Mouse (Mus musculus) forebrain, postnatal 0 days (tissue): ENCODE results near the gene Clhc1. TPM values are rescaled to one million over a fixed set of nuclear protein-coding genes. Genes with fewer than 3 reads are reported as not detected.

Experiments
- ATAC-seq: fragments of 200-750 bp; cut with Nextera tagmentation; 2 replicates; pipeline ENCODE4 v1.8.0; 2017; ENCODE audit warnings: mild to moderate bottlenecking, moderate library complexity
- DNase-seq: peaks from one replicate; pipeline ENCODE4 v3.0.0-alpha.2; 2015
- H3K27ac ChIP-seq: fragments of 300-500 bp; sonication (generic); 2 replicates; pipeline ENCODE4 v1.5.1; 2014; ENCODE audit warnings: low read depth, mild to moderate bottlenecking, antibody characterized with exemption, low read length, moderate library complexity, mixed read lengths
- H3K27me3 ChIP-seq: fragments of 300-500 bp; sonication (generic); 2 replicates; pipeline ENCODE4 v1.6.1; 2014; ENCODE audit warnings: mild to moderate bottlenecking, low read length, mixed read lengths; ENCODE audit not compliant: insufficient read depth
- H3K36me3 ChIP-seq: fragments of 300-500 bp; sonication (generic); 2 replicates; pipeline ENCODE4 v1.6.1; 2014; ENCODE audit warnings: mild to moderate bottlenecking, moderate library complexity; ENCODE audit not compliant: insufficient read depth
- H3K4me1 ChIP-seq: fragments of 300-500 bp; sonication (generic); 2 replicates; pipeline ENCODE4 v1.6.1; 2014; ENCODE audit warnings: antibody characterized with exemption; ENCODE audit not compliant: insufficient read depth
- H3K4me2 ChIP-seq: fragments of 300-500 bp; sonication (generic); 2 replicates; pipeline ENCODE4 v1.6.1; 2014; ENCODE audit warnings: low read depth, mild to moderate bottlenecking, moderate library complexity
- H3K4me3 ChIP-seq: fragments of 300-500 bp; sonication (generic); 2 replicates; pipeline ENCODE4 v1.5.1; 2014; ENCODE audit warnings: low read depth, low read length, mixed read lengths
- H3K9ac ChIP-seq: fragments of 300-500 bp; sonication (generic); 2 replicates; pipeline ENCODE4 v1.6.1; 2014; ENCODE audit warnings: mild to moderate bottlenecking
- H3K9me3 ChIP-seq: fragments of 300-500 bp; sonication (generic); 2 replicates; pipeline ENCODE4 v1.6.1; 2016; ENCODE audit warnings: low read length
- CTCF ChIP-seq: sonication (generic); IDR thresholded peaks from 2 replicates; pipeline ENCODE4 v1.5.1; 2016; ENCODE audit warnings: antibody characterized with exemption, control low read depth, low read depth
- WGBS: fragments of 180-500 bp; shearing (Covaris S2); extraction: QIAGEN DNeasy Blood & Tissue Kit; methylation state at CpG from one replicate; pipeline ENCODE4 v1.1.7; 2014; 5-methylcytosine and 5-hydroxymethylcytosine counted together
- polyA plus RNA-seq: library from polyadenylated mRNA; unstranded; fragments of >200 nt; fragmentation: Nextera tagmentation; extraction: Ambion mirVana; gene quantifications from 2 replicates; pipeline ENCODE4 v1.2.1, GENCODE M21; 2015
- total RNA-seq: library from RNA; depleted of rRNA; stranded (reverse); fragments of >200 nt; gene quantifications from 2 replicates; pipeline ENCODE4 v1.2.3, GENCODE M21; 2014

The Clhc1 gene
- total and polyA plus RNA-seq, 2 experiments from 2014 or later, result 0.16 TPM; not detected in 1

DNA sequence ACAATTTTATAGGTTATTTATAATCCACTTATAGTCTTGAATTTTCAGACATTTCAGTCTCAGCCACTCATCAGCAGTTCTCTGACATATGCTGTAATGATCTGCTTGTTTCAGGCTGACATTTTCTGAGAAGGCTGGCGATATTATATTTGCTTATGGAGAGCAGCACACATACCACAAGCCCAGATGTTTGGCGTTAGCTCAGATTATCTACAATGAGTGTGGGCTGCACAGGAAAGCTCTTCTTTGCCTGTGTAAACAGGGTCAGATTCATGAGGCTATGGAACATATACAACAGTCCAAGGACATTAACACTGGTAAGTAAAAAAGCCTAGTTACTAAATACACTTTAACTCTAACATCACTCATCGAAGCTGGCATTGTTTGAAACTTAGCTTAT is 23.8 kb downstream of the Clhc1 start:
- Histone ChIP-seq H3K27ac (no peak overlapping the region), H3K36me3 (no peaks in the 10 kb centered on the region), H3K4me3 (no peak overlapping the region), H3K9ac (no peak overlapping the region), H3K4me2 (no peak overlapping the region), H3K4me1 (no peaks in the 10 kb centered on the region), H3K9me3 (no peaks in the 10 kb centered on the region), H3K27me3 (no peaks in the 10 kb centered on the region)
- ATAC-seq (no peak), DNase-seq (no peak)
- WGBS, result 88% methylated on average over 3 of the region's 3 CpGs
- no peak for TF ChIP-seq CTCF

- Histone ChIP-seq H3K4me1 (no peaks in the 10 kb centered on the region), H3K4me2 (no peak overlapping the region), H3K36me3 (no peaks in the 10 kb centered on the region), H3K4me3 (no peak overlapping the region), H3K9me3 (no peaks in the 10 kb centered on the region), H3K27ac (no peak overlapping the region), H3K9ac (no peak overlapping the region), H3K27me3 (no peaks in the 10 kb centered on the region)
- WGBS, result 75% methylated on average over 2 of the region's 2 CpGs
- DNase-seq (no peak), ATAC-seq (no peak)
- no peak for TF ChIP-seq CTCF
Observed at GRCm38 (mm10) chr11:29572656-29573055, 24.9 kb downstream of the Clhc1 start.

GRCm38 (mm10) chr11:29579610-29580009 is 31.9 kb downstream of the Clhc1 start:
- H3K9me3 ChIP-seq, result no peaks in the 10 kb centered on the region
- DNase-seq (no peak), ATAC-seq (no peak)
- H3K4me3 ChIP-seq, result no peak overlapping the region
- H3K4me2 ChIP-seq, result no peak overlapping the region
- H3K4me1 ChIP-seq, result no peaks in the 10 kb centered on the region
- H3K36me3 ChIP-seq, result no peaks in the 10 kb centered on the region
- no peaks in the 10 kb centered on the region for H3K27me3 ChIP-seq
- no peak overlapping the region for H3K9ac ChIP-seq
- no peak overlapping the region for H3K27ac ChIP-seq
- peak; percentile 50 for TF ChIP-seq CTCF

DNA sequence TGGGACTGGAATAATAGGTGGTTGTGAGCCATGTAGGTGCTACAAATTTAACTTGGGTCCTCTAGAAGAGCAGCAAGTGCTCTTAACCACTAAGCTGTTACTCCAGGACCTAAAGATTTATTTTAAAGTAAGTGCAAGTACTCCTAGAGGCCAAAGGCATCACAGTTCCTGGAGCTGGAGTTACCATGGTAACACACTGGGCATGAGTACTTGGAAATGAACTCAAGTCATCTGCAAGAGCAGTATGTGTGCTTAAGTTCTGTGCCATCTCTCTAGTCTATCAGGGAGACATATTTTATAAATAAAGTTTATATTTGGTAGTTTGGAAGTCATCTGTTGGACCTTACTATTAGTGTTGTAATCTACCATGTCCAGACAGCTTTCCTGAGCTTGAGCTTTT is 47.5 kb downstream of the Clhc1 start:
- Histone ChIP-seq H3K27ac (no peak overlapping the region), H3K9me3 (no peaks in the 10 kb centered on the region), H3K4me3 (no peak overlapping the region), H3K36me3 (no peaks in the 10 kb centered on the region), H3K9ac (no peak overlapping the region), H3K4me1 (no peaks in the 10 kb centered on the region), H3K4me2 (no peak overlapping the region), H3K27me3 (no peaks in the 10 kb centered on the region)
- TF ChIP-seq CTCF, result no peak
- ATAC-seq (peak; percentile 85), DNase-seq (peak; percentile 34)

DNA sequence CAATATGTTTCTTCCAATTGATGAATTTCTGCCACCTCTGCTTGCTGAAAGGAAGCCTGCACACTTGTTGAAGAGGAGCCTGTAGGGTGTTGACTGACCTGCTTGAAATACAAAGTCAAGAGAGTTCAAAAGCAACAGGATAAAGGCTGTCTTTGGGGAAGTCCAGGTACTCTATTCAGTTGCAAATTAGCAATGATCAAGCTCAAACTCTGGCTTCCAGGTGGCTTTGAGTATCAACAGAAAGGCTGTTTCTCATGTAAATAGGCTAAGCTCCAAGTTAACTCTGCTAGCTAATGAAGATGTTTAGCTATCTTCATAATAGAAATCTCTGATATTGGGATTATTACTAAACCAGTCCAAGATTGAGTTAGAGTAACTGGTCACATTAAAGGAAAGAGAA is 49.4 kb downstream of the Clhc1 start:
- DNase-seq (no peak), ATAC-seq (no peak)
- Histone ChIP-seq H3K27me3 (no peaks in the 10 kb centered on the region), H3K27ac (no peak overlapping the region), H3K4me1 (no peaks in the 10 kb centered on the region), H3K4me3 (no peak overlapping the region), H3K36me3 (no peaks in the 10 kb centered on the region), H3K9me3 (no peaks in the 10 kb centered on the region), H3K4me2 (no peak overlapping the region), H3K9ac (no peak overlapping the region)
- TF ChIP-seq CTCF, result no peak

DNA sequence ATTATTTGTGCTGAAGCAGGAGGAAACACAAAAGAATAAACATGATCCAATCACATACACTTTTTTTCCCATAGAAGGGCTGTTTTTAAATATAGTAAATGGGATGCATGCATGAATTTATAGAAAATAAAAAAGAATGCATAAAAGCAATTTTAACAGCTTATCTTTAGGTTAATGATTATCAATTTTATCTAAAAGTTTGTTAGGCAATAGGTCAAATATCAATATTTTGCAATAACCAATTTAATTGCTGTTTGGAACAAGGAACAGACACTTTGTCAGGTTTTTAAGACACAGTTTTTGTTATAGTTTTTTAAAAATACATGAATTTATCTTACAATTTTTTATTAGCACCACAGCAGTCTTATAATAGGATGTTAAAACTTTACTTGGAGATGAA is 51.2 kb downstream of the Clhc1 start:
- DNase-seq (no peak), ATAC-seq (no peak)
- no peaks in the 10 kb centered on the region for H3K27me3 ChIP-seq
- no peaks in the 10 kb centered on the region for H3K4me1 ChIP-seq
- no peak overlapping the region for H3K9ac ChIP-seq
- no peak overlapping the region for H3K4me2 ChIP-seq
- TF ChIP-seq CTCF, result no peak
- no peak overlapping the region for H3K4me3 ChIP-seq
- H3K9me3 ChIP-seq, result no peaks in the 10 kb centered on the region
- no peak overlapping the region for H3K27ac ChIP-seq
- no peaks in the 10 kb centered on the region for H3K36me3 ChIP-seq

DNA sequence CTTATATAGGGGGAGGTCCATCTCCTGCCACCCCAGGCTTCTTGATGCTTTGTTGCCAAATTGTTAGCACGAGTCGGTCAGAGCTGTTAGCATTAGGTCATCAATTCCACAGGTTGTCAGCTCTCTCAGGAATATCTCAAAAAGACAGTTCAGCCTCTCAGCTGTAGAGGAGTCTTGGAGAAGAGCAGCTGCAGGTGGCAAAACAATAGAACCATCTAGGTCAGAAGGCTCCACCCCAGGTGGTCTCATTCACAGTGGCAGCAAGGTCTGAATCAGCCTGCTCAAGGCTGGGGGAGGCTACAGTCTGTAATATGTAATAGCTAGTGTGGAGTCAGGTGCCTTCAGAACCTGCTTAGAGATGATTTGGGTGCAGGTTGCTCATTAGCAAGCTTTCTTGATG is 55.8 kb downstream of the Clhc1 start:
- H3K4me3 ChIP-seq, result no peak overlapping the region
- H3K4me1 ChIP-seq, result no peaks in the 10 kb centered on the region
- ATAC-seq (no peak), DNase-seq (no peak)
- no peaks in the 10 kb centered on the region for H3K36me3 ChIP-seq
- no peak overlapping the region for H3K9ac ChIP-seq
- no peak for TF ChIP-seq CTCF
- no peak overlapping the region for H3K27ac ChIP-seq
- H3K9me3 ChIP-seq, result no peaks in the 10 kb centered on the region
- WGBS, result 47% methylated on average over 2 of the region's 2 CpGs
- H3K27me3 ChIP-seq, result no peaks in the 10 kb centered on the region
- H3K4me2 ChIP-seq, result no peak overlapping the region

- Histone ChIP-seq H3K27me3 (no peaks in the 10 kb centered on the region), H3K4me3 (no peak overlapping the region)
- no peak for ATAC-seq
Observed at GRCm38 (mm10) chr11:29607465-29607990, 59.8 kb downstream of the Clhc1 start.

More at GRCm38 (mm10) chr11:29607465-29607990, 59.8 kb downstream of the Clhc1 start:
- Histone ChIP-seq H3K9me3 (no peaks in the 10 kb centered on the region), H3K4me2 (no peak overlapping the region), H3K27ac (no peak overlapping the region), H3K9ac (no peak overlapping the region), H3K4me1 (no peaks in the 10 kb centered on the region), H3K36me3 (no peaks in the 10 kb centered on the region)
- DNase-seq, result no peak
- WGBS, result 88% methylated on average over 2 of the region's 2 CpGs
- no peak for TF ChIP-seq CTCF
